ENCODE assay signal across 9 mouse cellular contexts in the genomic region with DNA sequence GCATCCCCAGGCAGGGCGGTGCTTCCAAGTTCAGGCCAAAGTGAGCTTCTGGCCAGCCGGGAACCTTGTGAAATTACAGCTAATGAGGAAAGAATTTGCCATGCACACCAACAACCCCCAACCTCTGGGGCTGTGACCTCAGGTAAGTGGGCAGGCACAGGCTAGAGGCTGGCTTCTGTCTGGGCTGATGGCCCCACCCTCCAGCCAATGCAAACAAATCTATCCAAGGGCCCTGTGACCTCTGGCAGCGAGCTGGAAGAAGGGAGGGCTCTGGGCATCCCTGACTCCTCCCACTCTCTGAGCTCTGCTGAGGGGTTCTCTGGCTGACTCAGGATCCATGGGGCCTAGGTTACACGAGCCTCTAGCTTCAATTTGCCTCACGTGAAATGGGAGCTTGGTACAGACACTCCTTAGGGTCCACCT. TPM values are rescaled to one million over a fixed set of nuclear protein-coding genes. Genes with fewer than 3 reads are reported as not detected.
DNase-seq lines count a peak whose midpoint lies in the region; ATAC-seq and TF ChIP-seq lines count a peak whose summit lies in the region.
"Had no signal": no experiment of that assay in that cellular context is flagged by ENCODE, and none has a peak within 500 bp of the region (broad histone marks: within the 10 kb centered on the region; RNA-seq: fewer than 3 reads in every experiment).

No protein-coding gene starts in this region.

- TF ChIP-seq CTCF in gastrocnemius, adult 2 months (IDR thresholded peaks at IDR 0.05): no peak
- TF ChIP-seq CTCF in hindbrain, postnatal 0 days (IDR thresholded peaks at IDR 0.05; ENCODE audit: low read depth): no peak

- ATAC-seq in liver, embryonic 11.5 days (replicated peaks; ENCODE audit: low FRiP score): peak; percentile 68
- no peak for ATAC-seq in forebrain, embryonic 13.5 days
- ATAC-seq in hindbrain, postnatal 0 days: no peak

- no peaks in the 10 kb centered on the region for H3K36me3 ChIP-seq in liver, embryonic 11.5 days (ENCODE audit: control insufficient read depth, insufficient read depth, low read length)
- H3K36me3 ChIP-seq in forebrain, embryonic 13.5 days (ENCODE audit: poor library complexity, severe bottlenecking): peaks cover 57% of the 10 kb centered on the region
- no peaks in the 10 kb centered on the region for H3K36me3 ChIP-seq in hindbrain, postnatal 0 days (ENCODE audit: insufficient read depth, low read length)

- 24% methylated on average over 5 of the region's 5 CpGs for WGBS in liver, embryonic 11.5 days
- WGBS in forebrain, embryonic 13.5 days: 26% methylated on average over 5 of the region's 5 CpGs
- WGBS in hindbrain, postnatal 0 days: 46% methylated on average over 5 of the region's 5 CpGs

- H3K4me2 ChIP-seq in liver, embryonic 11.5 days: no peak overlapping the region
- no peak overlapping the region for H3K4me2 ChIP-seq in forebrain, embryonic 13.5 days
- no peak overlapping the region for H3K4me2 ChIP-seq in hindbrain, postnatal 0 days (ENCODE audit: low read depth, low read length)

- H3K9ac ChIP-seq in liver, embryonic 11.5 days (ENCODE audit: low read depth, low read length): no peak overlapping the region
- H3K9ac ChIP-seq in forebrain, embryonic 13.5 days: no peak overlapping the region
- no peak overlapping the region for H3K9ac ChIP-seq in hindbrain, postnatal 0 days (replicated peaks; ENCODE audit: low read length)

- peaks cover 3% of the 10 kb centered on the region; the same call in 1 of the 2 replicates for H3K4me1 ChIP-seq in liver, embryonic 11.5 days (replicated peaks; ENCODE audit: control insufficient read depth, insufficient read depth, low read length)
- H3K4me1 ChIP-seq in forebrain, embryonic 13.5 days: no peaks in the 10 kb centered on the region
- H3K4me1 ChIP-seq in hindbrain, postnatal 0 days (ENCODE audit: insufficient read depth, low read length): no peaks in the 10 kb centered on the region

- intact Hi-C loops in heart, postnatal 10 days (cut with DNase I): no loop called here
- intact Hi-C loops in gastrocnemius, adult 2 months (cut with DNase I): no loop called here

- no peak overlapping the region for H3K27ac ChIP-seq in liver, embryonic 11.5 days (ENCODE audit: low read depth, low read length)
- H3K27ac ChIP-seq in gastrocnemius, adult 2 months: no peak overlapping the region
- no peak overlapping the region for H3K27ac ChIP-seq in forebrain, embryonic 13.5 days
- no peak overlapping the region for H3K27ac ChIP-seq in hindbrain, postnatal 0 days

- DNase-seq in ovary, adult 18-20 months (ENCODE audit: low spot score): peak; percentile 50
- DNase-seq in ovary, postnatal 14 days (ENCODE audit: low spot score): no peak
- DNase-seq in heart, postnatal 10 days: peak; percentile 55 to 61
- DNase-seq in liver, embryonic 11.5 days (ENCODE audit: low spot score): peak; percentile 45
- peak; percentile 85 for DNase-seq in yolk sac, embryonic 10.5 days (ENCODE audit: low spot score)
- no peak for DNase-seq in gastrocnemius, adult 2 months
- DNase-seq in hindbrain, postnatal 0 days (ENCODE audit: low spot score): no peak
- DNase-seq: right cerebral cortex, postnatal 4 days had no signal

- no peaks in the 10 kb centered on the region for H3K9me3 ChIP-seq in liver, embryonic 11.5 days (ENCODE audit: control insufficient read depth, low read length)
- H3K9me3 ChIP-seq in forebrain, embryonic 13.5 days (replicated peaks): no peaks in the 10 kb centered on the region
- no peaks in the 10 kb centered on the region for H3K9me3 ChIP-seq in hindbrain, postnatal 0 days (ENCODE audit: low read length)

- H3K4me3 ChIP-seq in liver, embryonic 11.5 days (ENCODE audit: low read depth, low read length): no peak overlapping the region
- no peak overlapping the region for H3K4me3 ChIP-seq in gastrocnemius, adult 2 months
- no peak overlapping the region for H3K4me3 ChIP-seq in forebrain, embryonic 13.5 days
- no peak overlapping the region for H3K4me3 ChIP-seq in hindbrain, postnatal 0 days (ENCODE audit: low read length)

- H3K27me3 ChIP-seq in liver, embryonic 11.5 days (replicated peaks; ENCODE audit: control insufficient read depth, insufficient read depth, low read length): no peaks in the 10 kb centered on the region
- no peaks in the 10 kb centered on the region for H3K27me3 ChIP-seq in forebrain, embryonic 13.5 days
- H3K27me3 ChIP-seq in hindbrain, postnatal 0 days (ENCODE audit: insufficient read depth, low read length): no peaks in the 10 kb centered on the region

RNA-seq across cellular contexts. Expression of gene Trmu, which starts 56.5 kb away (rescaled TPM):
- 10 to 100 TPM; 30.5 to 32.9 TPM for total RNA-seq in heart, postnatal 10 days (2021)
- polyA plus RNA-seq in liver, embryonic 11.5 days (2014; fragmentation: Nextera tagmentation; extraction: Ambion mirVana): 34.0 and 35.0 TPM in 2 replicates
- total RNA-seq in gastrocnemius, adult 2 months (2021): 10 to 100 TPM in 1 of 2 experiments, 1 to 10 TPM in 1; 9.5 to 15.2 TPM
- polyA plus RNA-seq in forebrain, embryonic 13.5 days (2015; fragmentation: Nextera tagmentation; extraction: Ambion mirVana): 45.2 and 53.2 TPM in 2 replicates
- 21.6 and 30.4 TPM in 2 replicates for total RNA-seq in hindbrain, postnatal 0 days (2014; rRNA removed)
- polyA plus RNA-seq in hindbrain, postnatal 0 days (2015; fragmentation: Nextera tagmentation; extraction: Ambion mirVana): 35.1 and 39.5 TPM in 2 replicates

Comparison
In these comparisons a context has a peak if more than half of its experiments do, and no peak if none do; other contexts are left out.
1. DNase-seq: peak in ovary, adult 18-20 months (single experiment), heart, postnatal 10 days (2 of 2), liver, embryonic 11.5 days (single experiment) and yolk sac, embryonic 10.5 days (single experiment); none in ovary, postnatal 14 days (single experiment), gastrocnemius, adult 2 months (single experiment) and hindbrain, postnatal 0 days (single experiment).